Mouse (Mus musculus): ENCODE measurements around the gene Lhfpl5. TPM values are rescaled to one million over a fixed set of nuclear protein-coding genes. Genes with fewer than 3 reads are reported as not detected.

Lhfpl5 gene
- polyA plus RNA-seq, 1 experiment from 2014 or later: 1.1 TPM

Small RNA genes within 50 kb of the gene (microRNA-seq; reads per million reads assigned to microRNA genes)
- gene Gm25195: not detected
- not detected for gene Mir6969

Other genes with a start within 250 kb of the Lhfpl5 start
- gene Rpl10a, start 247.2 kb upstream of the Lhfpl5 start, polyA plus RNA-seq (2016; fragmentation: Nextera tagmentation; extraction: Ambion mirVana): 539 and 546 TPM in 2 replicates
- gene Tead3, start 224.8 kb upstream of the Lhfpl5 start, polyA plus RNA-seq (2016; fragmentation: Nextera tagmentation; extraction: Ambion mirVana): 8.4 and 9.2 TPM in 2 replicates
- gene Tulp1, start 210.4 kb upstream of the Lhfpl5 start, polyA plus RNA-seq (2016; fragmentation: Nextera tagmentation; extraction: Ambion mirVana): 3.4 and 4.9 TPM in 2 replicates
- 32.0 and 32.8 TPM in 2 replicates for gene Fkbp5, start 58.1 kb upstream of the Lhfpl5 start, polyA plus RNA-seq (2016; fragmentation: Nextera tagmentation; extraction: Ambion mirVana)
- gene Armc12, start 44.8 kb upstream of the Lhfpl5 start, polyA plus RNA-seq (2016; fragmentation: Nextera tagmentation; extraction: Ambion mirVana): not detected in 2 replicates
- gene Clpsl2, start 26.2 kb upstream of the Lhfpl5 start, polyA plus RNA-seq (2016; fragmentation: Nextera tagmentation; extraction: Ambion mirVana): not detected in 2 replicates
- not detected in 2 replicates for gene Clps, start 14.9 kb upstream of the Lhfpl5 start, polyA plus RNA-seq (2016; fragmentation: Nextera tagmentation; extraction: Ambion mirVana)
- gene Srpk1, start 47.1 kb downstream of the Lhfpl5 start, polyA plus RNA-seq (2016; fragmentation: Nextera tagmentation; extraction: Ambion mirVana): 130 and 133 TPM in 2 replicates
- gene Slc26a8, start 114.6 kb downstream of the Lhfpl5 start, polyA plus RNA-seq (2016; fragmentation: Nextera tagmentation; extraction: Ambion mirVana): 0.21 and 0.77 TPM in 2 replicates
- 48.1 and 50.7 TPM in 2 replicates for gene Mapk14, start 115.7 kb downstream of the Lhfpl5 start, polyA plus RNA-seq (2016; fragmentation: Nextera tagmentation; extraction: Ambion mirVana)
- gene AC170998.1, start 150.4 kb downstream of the Lhfpl5 start, polyA plus RNA-seq (2016; fragmentation: Nextera tagmentation; extraction: Ambion mirVana): 3.3 and 3.6 TPM in 2 replicates
- gene Mapk13, start 193.7 kb downstream of the Lhfpl5 start, polyA plus RNA-seq (2016; fragmentation: Nextera tagmentation; extraction: Ambion mirVana): 16.5 and 19.4 TPM in 2 replicates
- 9.1 and 12.1 TPM in 2 replicates for gene Brpf3, start 225.4 kb downstream of the Lhfpl5 start, polyA plus RNA-seq (2016; fragmentation: Nextera tagmentation; extraction: Ambion mirVana)

Data from embryonic facial prominence, embryonic 10.5 days (tissue).